Mouse (Mus musculus) c-Kit-negative CD71-positive TER-119-positive erythroid progenitor cells, embryonic 14.5 days (primary cell): ENCODE data around the gene Plxnc1.

Source experiments
- DNase-seq: peaks from one replicate; pipeline ENCODE4 v3.0.0-alpha.2; 2013; ENCODE audit warnings: low read depth, low spot score

Gene Plxnc1

DNA sequence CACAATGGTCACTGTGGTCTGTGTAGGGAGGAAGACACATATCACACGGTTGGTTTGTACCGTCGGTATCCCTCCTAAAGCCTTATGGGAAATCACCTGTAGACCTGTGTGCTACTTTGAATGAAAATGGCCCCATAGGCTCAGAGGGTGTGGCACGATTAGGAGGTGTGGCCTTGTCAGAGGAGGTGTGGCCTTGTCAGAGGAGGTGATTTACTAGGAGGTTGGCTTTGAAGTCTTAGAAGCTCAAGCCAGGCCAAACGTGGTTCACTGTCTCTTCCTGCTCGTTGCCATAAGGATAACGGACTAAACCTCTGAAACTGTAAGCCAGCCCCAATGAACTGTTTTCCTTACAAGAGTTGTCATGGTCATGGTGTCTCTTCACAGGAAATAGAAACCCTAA lies 73.5 kb downstream of the Plxnc1 start:
- no peak for DNase-seq

DNA sequence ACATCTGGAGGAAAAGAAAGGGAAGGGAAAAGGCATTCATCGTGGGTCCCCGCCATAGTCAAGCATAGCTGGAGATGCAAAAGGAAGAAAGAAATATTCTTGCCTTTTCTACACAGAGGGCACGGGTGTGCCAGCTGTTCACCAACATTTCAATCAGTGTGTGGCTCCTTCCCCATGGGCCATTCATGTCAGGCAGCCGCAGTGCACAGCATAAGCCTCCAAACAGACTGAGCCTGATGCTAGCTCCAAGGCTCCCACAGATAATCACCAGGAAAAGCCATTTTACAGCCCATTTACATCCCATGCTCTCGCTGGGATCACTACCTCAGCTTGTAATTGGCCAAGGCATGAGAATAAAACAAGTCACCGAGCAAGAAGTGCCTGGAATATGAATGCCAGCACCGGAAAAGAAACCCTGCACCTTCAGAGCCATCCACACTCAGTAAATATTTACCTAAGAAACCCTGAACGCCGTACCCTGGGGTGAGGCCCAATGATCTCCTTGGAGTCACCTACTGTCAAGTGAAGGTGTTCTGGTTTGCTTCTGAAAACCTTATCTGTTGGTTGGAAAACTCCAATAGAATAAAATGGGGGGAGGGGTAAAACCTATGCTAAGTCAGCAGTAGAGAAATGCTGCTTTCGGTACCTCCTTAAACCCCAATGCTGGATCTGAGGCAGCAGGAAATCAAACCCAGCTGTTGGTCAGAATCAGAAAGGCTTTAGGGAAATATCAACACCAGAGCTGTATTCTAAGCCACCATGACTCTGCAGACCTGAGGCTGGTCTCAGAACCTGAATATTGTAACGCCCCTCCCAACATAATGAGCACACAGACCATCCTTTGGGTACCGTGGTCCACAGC lies 77.4 kb downstream of the Plxnc1 start:
- DNase-seq: no peak

DNA sequence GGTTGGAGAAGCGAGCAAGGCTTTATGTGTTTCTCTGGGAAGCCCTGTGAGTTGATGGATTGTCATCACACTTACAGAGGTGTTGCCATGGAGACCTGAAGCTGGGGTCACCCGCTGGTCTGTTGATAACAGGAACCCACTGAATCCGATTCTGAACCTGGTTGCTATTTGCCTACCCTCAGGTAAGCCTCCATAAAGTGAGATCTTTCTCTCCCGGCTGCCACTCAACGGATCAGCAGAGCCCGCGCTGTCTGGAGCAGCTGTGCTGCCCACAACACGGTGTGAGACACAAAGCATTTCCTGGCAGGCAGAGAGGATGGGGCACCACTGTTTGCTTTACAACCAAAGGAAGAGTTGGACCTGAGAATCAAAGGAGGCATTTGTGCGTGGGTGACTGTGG lies 79.4 kb downstream of the Plxnc1 start:
- DNase-seq: no peak

DNA sequence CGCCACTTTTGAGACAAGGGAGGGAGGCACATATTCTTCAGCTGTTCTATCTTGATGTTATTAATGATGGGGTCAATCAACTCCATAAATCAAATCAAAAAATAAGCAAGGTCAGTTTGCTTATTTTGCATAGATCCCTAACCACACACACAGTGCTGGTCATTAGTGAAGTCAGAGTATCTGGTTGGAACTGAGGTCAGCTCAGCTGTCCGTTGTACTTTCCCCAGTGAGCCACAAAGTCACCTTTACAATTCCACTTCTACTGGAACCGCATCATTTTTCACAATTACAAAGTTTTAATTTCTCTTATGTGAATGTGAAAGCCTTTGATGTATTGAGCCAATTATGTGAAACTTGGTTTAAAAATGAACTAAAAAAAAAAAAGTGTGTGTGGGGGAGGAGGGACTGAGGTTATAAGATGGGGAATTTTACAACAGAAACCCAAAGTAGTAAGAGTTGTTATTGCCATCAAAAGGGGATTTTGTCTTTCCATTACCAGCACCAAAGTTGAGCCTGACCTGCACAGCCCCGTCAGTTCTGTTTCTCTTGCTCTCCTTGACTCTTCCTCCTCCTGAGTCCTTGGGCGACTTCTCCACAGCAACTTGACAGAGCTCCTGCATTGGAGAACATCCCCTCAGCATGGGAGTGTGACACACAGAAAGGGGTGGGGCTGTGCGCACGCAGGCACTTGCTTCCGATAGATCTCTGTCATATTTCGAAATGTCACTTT lies 80.3 kb downstream of the Plxnc1 start:
- no peak for DNase-seq

DNA sequence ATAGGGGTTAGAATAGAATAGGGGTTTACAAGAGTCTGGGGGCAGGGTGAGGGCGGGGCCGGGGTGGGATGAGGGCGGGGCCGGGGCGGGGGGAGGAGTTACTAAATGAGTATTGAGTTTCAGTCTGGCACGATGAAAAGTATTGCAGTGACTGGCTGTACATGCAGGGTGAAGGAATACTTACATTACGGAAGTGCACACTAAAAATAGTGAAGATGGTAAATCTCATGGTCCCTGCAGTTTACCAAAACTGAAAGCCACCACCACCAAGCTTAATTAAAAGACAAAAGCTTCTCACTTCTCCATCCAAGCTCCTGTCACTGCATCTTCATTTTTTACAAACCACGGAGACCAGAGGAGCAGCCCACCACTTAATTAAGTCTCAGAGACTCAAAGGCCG lies 81.4 kb downstream of the Plxnc1 start:
- no peak for DNase-seq

DNA sequence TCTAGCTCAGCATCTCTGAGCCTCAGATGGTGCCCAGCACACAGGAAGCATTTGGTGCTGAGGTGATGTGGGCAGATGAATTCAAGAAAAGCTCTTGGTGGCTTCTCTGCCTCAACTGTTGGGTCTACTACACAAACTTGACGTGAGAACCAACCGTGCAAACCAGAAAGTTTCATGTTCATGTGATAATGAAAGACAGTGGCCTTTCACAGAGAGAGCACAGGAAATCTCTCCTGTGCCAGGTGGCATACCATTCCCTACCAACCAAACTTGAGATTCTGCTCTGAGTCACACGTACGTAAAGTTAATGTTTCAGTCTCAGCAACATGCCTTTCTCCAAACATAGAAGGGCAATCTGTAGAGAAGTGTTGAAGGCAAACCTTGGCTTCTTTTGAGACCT lies 83.8 kb downstream of the Plxnc1 start:
- no peak for DNase-seq

DNA sequence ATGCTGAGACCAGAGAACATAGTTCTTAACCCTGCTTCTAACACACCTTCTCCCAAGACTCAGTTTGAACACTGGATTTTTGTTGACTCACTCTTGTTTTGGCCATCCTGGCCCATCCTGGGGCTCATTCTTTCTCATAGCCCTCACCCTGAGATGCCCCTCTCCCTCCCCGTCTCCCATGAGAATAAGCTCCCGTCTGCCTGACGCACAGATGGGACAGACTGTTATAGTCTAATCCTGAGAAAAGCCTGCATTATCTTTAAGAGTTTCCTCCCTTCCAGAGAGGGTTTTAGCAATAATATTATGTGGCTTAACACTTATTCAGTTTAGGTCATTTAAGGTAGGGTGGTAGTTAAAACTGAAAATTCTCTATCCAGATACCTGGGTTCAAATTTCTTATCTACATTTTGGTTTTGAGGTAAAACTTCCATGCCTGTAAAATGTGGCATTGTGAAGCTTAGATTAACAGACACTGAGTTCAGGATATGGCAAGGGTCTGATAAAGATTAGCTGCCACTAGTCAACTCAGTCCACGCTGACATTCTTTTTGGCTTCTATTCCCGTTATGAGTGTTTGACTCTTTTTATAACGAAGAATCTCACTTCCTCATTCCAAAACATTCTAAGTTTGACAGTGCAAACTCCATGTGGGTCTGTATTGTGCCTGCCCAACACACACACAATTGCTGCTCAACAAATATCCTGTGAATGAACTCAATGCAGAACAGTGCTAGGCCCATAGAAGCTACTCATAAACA lies 86.2 kb downstream of the Plxnc1 start:
- no peak for DNase-seq

DNA sequence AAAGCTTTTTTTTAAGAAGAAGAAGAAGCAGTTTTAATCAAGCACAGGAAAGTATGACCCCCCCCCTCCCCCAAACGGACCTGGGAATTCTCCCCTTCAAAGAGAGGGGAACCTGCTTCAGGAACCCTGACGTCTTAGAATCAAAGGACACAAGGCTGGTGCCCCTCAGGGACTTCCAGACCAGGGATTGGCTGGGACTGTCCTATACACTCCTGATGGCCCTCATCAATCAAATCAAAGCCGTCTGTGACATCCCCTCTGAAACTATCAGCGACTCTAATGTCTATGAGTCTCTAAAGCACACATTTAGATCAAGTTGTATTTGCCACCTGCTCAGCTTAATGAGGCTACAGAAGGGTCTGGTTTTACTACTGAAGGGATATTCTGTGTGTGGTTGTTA lies 94.1 kb downstream of the Plxnc1 start:
- DNase-seq: no peak

DNA sequence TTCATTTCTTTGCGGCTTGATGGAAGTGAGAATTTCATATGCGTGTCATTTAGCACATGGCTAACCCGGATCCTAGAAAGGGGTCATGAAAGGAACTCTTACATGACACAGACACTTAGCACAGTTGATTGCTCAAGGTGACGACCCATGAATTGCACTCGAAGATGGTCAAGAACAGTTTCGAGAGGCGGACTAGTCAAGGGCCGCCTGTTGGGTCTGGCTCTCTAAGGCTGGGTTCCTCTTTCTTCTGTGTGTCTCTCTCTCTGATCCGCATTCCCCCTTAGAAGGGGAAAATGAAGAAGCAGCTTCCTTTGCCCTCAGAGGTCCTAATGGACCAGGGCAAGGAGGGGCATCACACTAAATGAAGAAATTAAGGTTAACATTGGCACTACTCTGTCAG lies 94.7 kb downstream of the Plxnc1 start:
- DNase-seq: no peak

DNA sequence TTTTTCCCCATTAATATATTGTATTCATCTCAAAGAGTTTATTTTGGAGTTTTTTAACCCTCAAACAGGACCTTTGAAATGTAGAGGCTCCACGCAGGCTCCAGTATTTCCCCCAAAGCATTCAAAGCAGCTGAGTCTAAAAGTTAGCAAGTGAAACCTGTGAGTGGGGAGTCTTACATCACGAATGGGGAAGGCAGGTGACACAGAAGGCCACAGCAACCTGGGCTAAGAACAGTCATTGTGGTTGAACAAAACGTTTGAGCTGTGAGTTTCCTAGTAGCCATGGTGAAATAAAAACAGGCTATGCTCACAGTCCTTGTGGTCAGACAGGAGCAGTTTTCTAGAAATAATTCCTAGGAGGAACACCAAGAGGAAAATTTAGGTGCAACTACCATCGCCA lies 95.3 kb downstream of the Plxnc1 start:
- no peak for DNase-seq

DNA sequence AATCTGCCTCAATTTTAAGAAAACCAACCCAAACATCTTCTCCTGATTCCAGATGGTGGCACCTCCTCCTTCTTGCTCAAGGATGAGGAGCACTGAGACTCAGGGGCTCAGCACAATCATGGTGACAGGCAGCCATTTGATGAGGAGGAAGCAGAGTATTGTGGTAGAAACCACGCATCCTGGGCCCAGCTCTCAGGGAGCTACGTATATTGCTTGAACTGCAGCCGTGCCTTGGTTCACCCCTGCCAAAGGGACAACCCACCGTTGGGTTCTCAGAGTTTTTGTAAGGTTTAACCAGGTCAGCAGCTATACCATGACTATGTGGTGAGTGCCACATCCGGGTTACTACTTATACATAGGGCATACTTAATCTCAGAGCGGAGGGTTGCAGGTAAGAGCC lies 96.3 kb downstream of the Plxnc1 start:
- no peak for DNase-seq

DNA sequence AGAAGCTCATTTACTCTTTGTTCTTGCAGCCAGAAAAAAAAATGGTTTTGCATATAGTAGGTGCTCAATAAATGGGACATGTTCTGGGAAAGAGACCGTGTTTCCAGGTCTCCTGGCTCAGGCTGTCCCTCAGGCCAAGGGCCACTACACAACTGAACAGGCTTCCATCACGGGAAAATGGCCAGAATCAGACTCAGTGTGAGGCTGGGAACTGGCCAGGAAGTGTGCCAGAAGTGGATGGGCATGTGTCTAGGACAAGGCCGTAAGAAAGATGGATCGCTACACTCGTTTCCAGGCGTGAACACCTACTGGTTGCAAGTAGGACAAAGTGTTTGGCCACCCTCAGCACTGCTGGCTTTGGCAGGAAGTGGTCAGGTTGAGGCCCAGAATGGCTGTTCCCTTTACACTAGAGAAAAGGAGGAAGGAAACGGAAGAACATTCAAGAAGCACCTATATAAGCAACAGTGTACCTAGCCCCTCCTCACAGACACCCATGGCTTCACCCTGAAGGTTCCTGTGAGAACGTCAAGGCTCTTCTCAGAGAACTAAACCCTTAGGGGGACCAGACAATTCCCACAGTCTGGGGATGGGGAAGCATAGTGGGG lies 98.0 kb downstream of the Plxnc1 start:
- DNase-seq: no peak

DNA sequence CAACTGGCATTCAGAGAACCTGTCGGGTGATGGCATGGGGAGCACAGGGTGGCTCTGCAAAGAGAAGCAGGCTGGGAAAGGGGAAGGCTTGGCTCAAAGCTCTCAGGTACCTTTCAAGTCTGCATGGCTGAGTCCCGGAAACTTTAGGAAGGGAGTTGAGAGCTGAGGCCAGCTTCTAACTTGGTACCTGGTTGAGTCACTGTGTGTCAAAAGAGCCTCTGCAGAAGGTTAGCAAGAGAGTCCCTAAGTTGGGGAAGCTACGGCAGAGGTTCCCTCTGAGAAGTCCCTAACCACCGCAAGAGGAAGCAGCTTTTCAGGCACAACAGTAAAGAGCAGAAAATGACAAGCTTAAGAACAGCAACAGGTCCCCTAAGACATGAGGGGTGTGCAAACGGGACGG lies 99.9 kb downstream of the Plxnc1 start:
- DNase-seq: no peak

DNA sequence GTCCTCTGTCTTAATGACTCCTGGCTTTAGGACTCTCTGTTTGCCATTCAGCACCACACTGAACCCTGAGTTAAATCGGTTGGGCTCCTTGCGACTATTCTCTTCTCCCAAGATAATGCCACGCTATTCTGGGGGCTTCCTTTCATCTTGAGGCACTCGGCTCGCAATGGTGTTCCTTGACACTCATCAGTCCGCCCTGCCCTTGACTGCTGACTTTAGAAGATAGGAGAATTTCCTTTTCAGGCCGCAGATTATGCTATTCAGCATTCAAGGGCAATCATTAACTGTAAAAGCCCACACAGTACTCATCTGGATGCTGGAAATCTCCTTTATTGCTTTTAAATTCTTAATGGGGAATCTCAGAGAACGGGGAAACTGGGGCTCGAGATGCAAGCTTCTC lies 108.8 kb downstream of the Plxnc1 start:
- no peak for DNase-seq

DNA sequence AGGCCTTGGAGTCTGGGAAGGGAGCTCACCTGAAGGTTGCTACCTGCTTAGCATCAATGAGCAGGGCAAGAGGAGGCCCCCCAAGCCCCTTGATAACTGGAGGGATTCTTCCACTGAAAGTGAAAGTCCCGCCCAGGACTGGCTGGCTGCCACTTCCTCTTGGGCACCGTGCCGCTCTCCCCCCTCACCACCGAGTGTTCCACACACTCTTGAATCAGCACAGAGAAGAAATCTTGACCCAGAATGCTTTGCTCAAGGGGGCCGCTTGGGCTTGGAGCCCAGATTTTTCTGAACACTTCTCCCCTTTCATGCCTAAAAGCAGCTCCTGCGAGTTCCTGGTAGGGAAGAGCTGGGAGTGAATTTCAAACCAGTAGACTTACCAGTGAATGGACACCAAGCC lies 115.2 kb downstream of the Plxnc1 start:
- no peak for DNase-seq

DNA sequence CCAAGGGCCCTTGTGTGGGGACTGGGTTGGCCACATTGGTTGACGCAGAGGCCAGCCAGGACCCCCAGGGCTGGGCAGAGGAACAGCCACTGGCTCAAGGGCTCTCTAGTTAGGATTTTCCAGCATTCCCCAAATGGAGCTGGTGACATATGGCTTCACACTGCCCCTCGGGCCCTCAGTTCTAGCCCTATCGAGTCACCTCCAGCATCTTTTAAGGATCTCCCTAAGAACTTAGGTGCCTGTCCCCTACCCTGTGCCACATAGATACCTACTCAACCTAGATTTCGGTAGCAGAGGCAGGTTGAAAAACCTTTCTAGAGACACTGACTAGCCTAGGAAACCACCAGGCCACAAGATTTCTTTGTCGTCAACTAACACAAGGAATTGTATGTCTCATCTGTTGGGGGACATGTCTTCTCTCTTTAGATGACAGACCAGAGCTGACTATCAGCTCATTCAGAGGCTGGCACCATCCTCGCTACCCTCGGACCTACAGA lies 115.9 kb downstream of the Plxnc1 start:
- no peak for DNase-seq

DNA sequence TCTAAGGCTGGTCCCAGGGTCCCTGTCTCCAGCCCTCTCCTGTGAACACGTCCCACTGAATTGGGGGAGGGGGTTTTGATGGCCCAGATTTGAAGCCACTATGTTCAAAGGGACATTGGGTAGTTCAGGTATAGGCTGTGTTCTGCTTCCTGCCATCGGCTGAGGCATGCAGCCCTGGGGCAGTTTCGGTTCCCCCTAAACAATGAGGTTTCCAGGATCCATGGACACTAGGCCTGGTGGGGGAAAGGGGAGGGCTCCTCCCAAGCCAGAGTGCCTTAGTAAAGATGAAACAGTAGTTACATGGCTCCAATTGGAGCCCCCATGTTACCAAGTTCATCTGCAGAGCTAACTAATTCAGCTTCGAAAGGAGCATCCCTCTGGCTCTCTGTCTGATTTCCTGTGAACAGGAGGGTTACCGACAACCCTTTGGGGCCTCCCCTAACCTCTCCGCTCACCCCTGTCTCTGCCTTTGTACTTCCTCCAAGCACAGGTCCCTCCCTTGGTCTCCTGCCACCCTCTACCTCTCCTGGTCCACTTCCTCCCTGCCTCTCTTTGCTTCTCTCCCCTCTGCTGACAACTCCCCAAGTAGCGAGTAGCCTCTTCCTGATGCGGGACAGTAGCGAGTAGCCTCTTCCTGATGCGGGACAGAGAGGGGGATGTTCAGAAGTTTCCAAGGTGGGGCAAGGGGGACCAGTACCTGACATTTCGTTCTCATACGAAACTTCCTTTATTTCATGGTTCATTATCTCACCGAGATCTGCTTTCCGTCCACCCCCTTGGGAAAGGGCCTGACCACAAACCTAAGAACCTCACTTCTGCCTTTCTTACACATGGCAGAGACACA lies 116.5 kb downstream of the Plxnc1 start:
- no peak for DNase-seq

DNA sequence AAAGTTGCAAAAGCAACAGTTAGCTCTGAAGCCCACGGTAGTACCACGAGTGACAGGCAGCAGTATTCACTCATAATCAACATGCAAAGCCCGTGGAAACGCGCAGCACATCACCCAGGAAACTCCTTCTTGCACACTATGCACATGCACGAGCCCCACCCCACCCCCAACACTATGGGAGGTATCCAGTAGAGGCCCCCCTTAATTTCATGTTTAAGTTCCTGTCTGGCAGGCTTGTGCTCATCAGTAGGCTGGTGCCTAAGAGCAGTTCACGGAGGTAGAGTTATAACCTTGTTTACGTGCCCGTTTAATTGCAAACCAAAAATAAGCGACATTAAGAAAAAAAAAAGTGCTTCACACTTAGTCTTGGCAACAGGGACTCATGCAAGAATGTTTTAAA lies 117.3 kb downstream of the Plxnc1 start:
- no peak for DNase-seq

DNA sequence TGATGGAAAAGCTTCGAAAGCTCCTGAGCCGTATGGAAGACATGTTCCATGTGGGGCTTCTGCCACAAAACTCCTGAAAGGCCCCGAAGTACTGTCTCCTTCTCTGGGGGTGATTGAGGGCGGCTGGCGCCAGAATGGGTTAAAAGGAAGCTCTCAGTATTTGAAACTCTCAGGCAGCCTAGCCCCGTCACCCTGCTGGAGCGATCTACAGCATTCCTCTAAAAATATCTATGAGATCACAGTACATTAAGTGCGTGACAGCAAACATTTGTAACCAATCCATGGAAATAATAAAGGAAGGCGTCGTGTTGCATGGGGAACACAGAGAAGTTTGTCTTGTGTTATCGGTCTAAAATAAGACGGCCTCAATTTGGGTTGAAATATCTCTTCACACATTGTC lies 118.2 kb downstream of the Plxnc1 start:
- DNase-seq: no peak

DNA sequence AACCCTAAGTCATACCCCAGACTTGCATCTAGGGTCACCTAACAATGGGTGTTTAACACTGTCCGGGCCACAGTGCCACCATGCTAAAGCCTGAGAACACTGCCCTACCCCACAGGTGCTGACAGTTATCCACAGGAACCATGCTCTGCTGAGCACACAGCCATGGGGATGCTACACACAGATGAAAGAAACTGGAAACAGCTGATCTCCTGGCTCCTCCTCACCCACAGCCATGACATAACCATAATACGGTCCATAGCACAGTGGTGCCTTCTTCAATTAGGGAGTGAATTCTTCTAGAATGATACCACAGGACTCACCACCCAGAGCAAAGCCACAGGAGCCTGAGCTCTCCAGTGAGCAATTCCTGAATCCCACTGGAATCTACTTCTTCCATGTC lies 118.7 kb downstream of the Plxnc1 start:
- no peak for DNase-seq
